In the genomic region with DNA sequence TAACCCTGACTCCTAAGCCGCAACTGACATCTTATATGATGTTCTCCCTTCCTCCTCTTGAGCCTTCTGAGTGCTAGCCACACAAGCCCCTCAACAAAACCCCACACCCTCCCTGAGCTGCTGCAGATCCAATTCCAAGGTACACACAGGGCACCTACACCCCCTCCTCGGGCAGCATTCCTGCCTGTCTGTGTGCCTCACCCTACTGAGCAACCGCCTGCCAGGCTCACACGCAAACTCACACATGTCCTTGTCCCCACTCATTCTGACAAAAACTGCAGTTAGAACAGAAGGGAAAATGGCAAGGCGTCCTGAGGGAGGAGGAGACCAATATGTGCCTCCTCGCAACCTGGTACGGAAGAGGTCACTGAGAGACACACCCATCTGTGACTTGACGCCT, we compare ENCODE assay signal across 14 mouse cellular contexts.
DNase-seq lines count a peak whose midpoint lies in the region; ATAC-seq lines count a peak whose summit lies in the region.
"Had no signal": no experiment of that assay in that cellular context is flagged by ENCODE, and none has a peak within 500 bp of the region (broad histone marks: within the 10 kb centered on the region; RNA-seq: fewer than 3 reads in every experiment).

No protein-coding gene starts in this region.

- no peak for ATAC-seq in forebrain, embryonic 14.5 days
- ATAC-seq in forebrain, embryonic 12.5 days (ENCODE audit: low FRiP score), result no peak
- ATAC-seq in midbrain, embryonic 13.5 days, result no peak
- ATAC-seq in midbrain, embryonic 11.5 days (ENCODE audit: low FRiP score), result no peak
- no peak for ATAC-seq in heart, embryonic 12.5 days (ENCODE audit: insufficient number of reproducible peaks, low FRiP score)
- ATAC-seq: activated CD4-positive, CD25-positive, alpha-beta regulatory T cell, adult 4 months had no signal

- 89% methylated on average over 8 of the region's 8 CpGs for WGBS in forebrain, embryonic 14.5 days
- 88% methylated on average over 8 of the region's 8 CpGs for WGBS in forebrain, embryonic 12.5 days
- WGBS in midbrain, embryonic 13.5 days, result 91% methylated on average over 8 of the region's 8 CpGs
- WGBS in midbrain, embryonic 11.5 days, result 89% methylated on average over 8 of the region's 8 CpGs
- 80% methylated on average over 8 of the region's 8 CpGs for WGBS in heart, embryonic 12.5 days

- 0 out of 2 replicates have a peak, but pooled peaks cover 2% of the 10 kb centered on the region for H3K4me1 ChIP-seq in forebrain, embryonic 14.5 days (ENCODE audit: control insufficient read depth, insufficient read depth, low read length)
- peaks cover 6% of the 10 kb centered on the region for H3K4me1 ChIP-seq in forebrain, embryonic 12.5 days
- peaks cover 18% of the 10 kb centered on the region for H3K4me1 ChIP-seq in midbrain, embryonic 13.5 days (replicated peaks)
- H3K4me1 ChIP-seq in midbrain, embryonic 11.5 days (ENCODE audit: control insufficient read depth, insufficient read depth, low read length), result no peaks in the 10 kb centered on the region
- H3K4me1 ChIP-seq in heart, embryonic 12.5 days (replicated peaks), result peaks cover 8% of the 10 kb centered on the region; the same call in 1 of the 2 replicates

- H3K4me2 ChIP-seq in forebrain, embryonic 14.5 days (ENCODE audit: low read length), result peak overlapping the region; percentile 40
- no peak overlapping the region for H3K4me2 ChIP-seq in forebrain, embryonic 12.5 days
- peak overlapping the region; percentile 34 for H3K4me2 ChIP-seq in midbrain, embryonic 13.5 days (replicated peaks)
- no peak overlapping the region for H3K4me2 ChIP-seq in midbrain, embryonic 11.5 days
- no peak overlapping the region for H3K4me2 ChIP-seq in heart, embryonic 12.5 days
- H3K4me2 ChIP-seq: limb, embryonic 13.5 days had no signal

- no peaks in the 10 kb centered on the region for H3K9me3 ChIP-seq in forebrain, embryonic 14.5 days (replicated peaks; ENCODE audit: control insufficient read depth, low read length)
- H3K9me3 ChIP-seq in forebrain, embryonic 12.5 days, result no peaks in the 10 kb centered on the region
- no peaks in the 10 kb centered on the region for H3K9me3 ChIP-seq in midbrain, embryonic 13.5 days
- no peaks in the 10 kb centered on the region for H3K9me3 ChIP-seq in midbrain, embryonic 11.5 days (ENCODE audit: control insufficient read depth, low read length)
- no peaks in the 10 kb centered on the region for H3K9me3 ChIP-seq in heart, embryonic 12.5 days (replicated peaks)
- H3K9me3 ChIP-seq: G1E; limb, embryonic 13.5 days had no signal

- no peak overlapping the region for H3K27ac ChIP-seq in forebrain, embryonic 14.5 days (ENCODE audit: low read depth, low read length)
- no peak overlapping the region for H3K27ac ChIP-seq in forebrain, embryonic 12.5 days
- no peak overlapping the region for H3K27ac ChIP-seq in midbrain, embryonic 13.5 days
- no peak overlapping the region for H3K27ac ChIP-seq in midbrain, embryonic 11.5 days (ENCODE audit: low read depth, low read length)
- no peak overlapping the region for H3K27ac ChIP-seq in heart, embryonic 12.5 days (ENCODE audit: poor library complexity, severe bottlenecking)
- H3K27ac ChIP-seq: heart, adult 2 months; limb, embryonic 13.5 days had no signal

- H3K27me3 ChIP-seq in forebrain, embryonic 14.5 days (replicated peaks; ENCODE audit: control insufficient read depth, insufficient read depth, low read length), result no peaks in the 10 kb centered on the region
- H3K27me3 ChIP-seq in forebrain, embryonic 12.5 days, result no peaks in the 10 kb centered on the region; the same call in 1 of the 2 replicates
- H3K27me3 ChIP-seq in midbrain, embryonic 13.5 days, result no peaks in the 10 kb centered on the region
- H3K27me3 ChIP-seq in midbrain, embryonic 11.5 days (ENCODE audit: control insufficient read depth, insufficient read depth, low read length), result no peaks in the 10 kb centered on the region
- peaks cover 6% of the 10 kb centered on the region; the same call in 1 of the 2 replicates for H3K27me3 ChIP-seq in heart, embryonic 12.5 days (replicated peaks)

- no peaks in the 10 kb centered on the region for H3K36me3 ChIP-seq in forebrain, embryonic 14.5 days (ENCODE audit: control insufficient read depth, insufficient read depth, low read length)
- H3K36me3 ChIP-seq in forebrain, embryonic 12.5 days (replicated peaks), result no peaks in the 10 kb centered on the region
- H3K36me3 ChIP-seq in midbrain, embryonic 13.5 days, result no peaks in the 10 kb centered on the region
- H3K36me3 ChIP-seq in midbrain, embryonic 11.5 days (ENCODE audit: control insufficient read depth, insufficient read depth, low read length), result no peaks in the 10 kb centered on the region
- no peaks in the 10 kb centered on the region for H3K36me3 ChIP-seq in heart, embryonic 12.5 days
- H3K36me3 ChIP-seq: G1E; limb, embryonic 13.5 days had no signal

- no peak for DNase-seq in forebrain, embryonic 14.5 days (ENCODE audit: low spot score)
- no peak for DNase-seq in midbrain, embryonic 11.5 days (ENCODE audit: low spot score, missing footprints)
- peak; percentile 61 to 74 for DNase-seq in left cerebral cortex, postnatal 36 days (ENCODE audit: low spot score in 2 of 2)
- peak; percentile 65 for DNase-seq in telencephalon, adult 2 months (ENCODE audit: low read depth, low spot score)
- no peak for DNase-seq in thymus, postnatal 10 days (ENCODE audit: low spot score in 2 of 2)
- DNase-seq: heart, adult 2 months; lung, postnatal 10 days; thymus, adult 2 months had no signal

- intact Hi-C loops in left cerebral cortex, postnatal 36 days (cut with DNase I), result loop anchor here (5.0 kb wide), 3 partner anchors 60 to 145 kb away; no protein-coding TSS in a partner anchor

- peak overlapping the region; percentile 43; the same call in 1 of the 2 replicates for H3K9ac ChIP-seq in forebrain, embryonic 14.5 days (ENCODE audit: low read length)
- no peak overlapping the region for H3K9ac ChIP-seq in forebrain, embryonic 12.5 days
- H3K9ac ChIP-seq in midbrain, embryonic 13.5 days (replicated peaks), result no peak overlapping the region
- no peak overlapping the region for H3K9ac ChIP-seq in midbrain, embryonic 11.5 days (ENCODE audit: low read length)
- no peak overlapping the region for H3K9ac ChIP-seq in heart, embryonic 12.5 days
- H3K9ac ChIP-seq: limb, embryonic 13.5 days had no signal

- peak overlapping the region; percentile 18 for H3K4me3 ChIP-seq in forebrain, embryonic 14.5 days (ENCODE audit: low read depth, low read length)
- H3K4me3 ChIP-seq in forebrain, embryonic 12.5 days (replicated peaks), result no peak overlapping the region
- H3K4me3 ChIP-seq in midbrain, embryonic 13.5 days (replicated peaks), result no peak overlapping the region
- H3K4me3 ChIP-seq in midbrain, embryonic 11.5 days (ENCODE audit: low read depth, low read length), result no peak overlapping the region
- no peak overlapping the region for H3K4me3 ChIP-seq in heart, embryonic 12.5 days
- H3K4me3 ChIP-seq: heart, adult 2 months; limb, embryonic 13.5 days had no signal

Comparison
In these comparisons a context has a peak if more than half of its experiments do, and no peak if none do; other contexts are left out.
1. H3K4me2 ChIP-seq: peak in forebrain, embryonic 14.5 days (single experiment) and midbrain, embryonic 13.5 days (single experiment); none in forebrain, embryonic 12.5 days (single experiment), midbrain, embryonic 11.5 days (single experiment) and heart, embryonic 12.5 days (single experiment).
2. DNase-seq: peak in left cerebral cortex, postnatal 36 days (2 of 2) and telencephalon, adult 2 months (single experiment); none in forebrain, embryonic 14.5 days (single experiment), midbrain, embryonic 11.5 days (single experiment) and thymus, postnatal 10 days (0 of 2).